Mouse (Mus musculus): ENCODE results near the gene Ttc7b. TPM values are rescaled to one million over a fixed set of nuclear protein-coding genes. Genes with fewer than 3 reads are reported as not detected.

Ttc7b gene
- 50.7 and 52.4 TPM in 2 replicates for polyA plus RNA-seq (2012; rRNA removed)

GRCm38 (mm10) chr12:100520794-100521186 lies at the start of gene Ttc7b:
TSS of gene Ttc7b (minus strand) at chr12:100520826.
- peak; percentile 65 for DNase-seq
- peaks cover 10% of the 10 kb centered on the region for H3K4me1 ChIP-seq (ENCODE audit: control insufficient read depth, insufficient read depth, low read length)
- H3K4me3 ChIP-seq (replicated peaks; ENCODE audit: extremely low read depth, low read depth, low read length): peak within 1 kb of the TSS; percentile 88
- WGBS: 7% methylated on average over 42 of the region's 42 CpGs
- TF ChIP-seq POLR2A (IDR thresholded peaks at IDR 0.05; ENCODE audit: borderline replicate concordance, extremely low read depth, low read depth, low read length): no peak
- TF ChIP-seq CTCF (IDR thresholded peaks at IDR 0.05; ENCODE audit: insufficient read depth, low read length): no peak

- DNase-seq: no peak
- WGBS: 87% methylated on average over 7 of the region's 7 CpGs
- no peak overlapping the region for H3K4me3 ChIP-seq (replicated peaks; ENCODE audit: extremely low read depth, low read depth, low read length)
- TF ChIP-seq CTCF (IDR thresholded peaks at IDR 0.05; ENCODE audit: insufficient read depth, low read length) (no peak), POLR2A (IDR thresholded peaks at IDR 0.05; ENCODE audit: borderline replicate concordance, extremely low read depth, low read depth, low read length) (no peak)
- H3K4me1 ChIP-seq (ENCODE audit: control insufficient read depth, insufficient read depth, low read length): no peaks in the 10 kb centered on the region
Observed at GRCm38 (mm10) chr12:100568831-100569230, 48.2 kb upstream of the Ttc7b start.

GRCm38 (mm10) chr12:100568105-100568504 lies 47.5 kb upstream of the Ttc7b start:
- WGBS: 69% methylated on average over 6 of the region's 6 CpGs
- no peak overlapping the region for H3K4me3 ChIP-seq (replicated peaks; ENCODE audit: extremely low read depth, low read depth, low read length)
- DNase-seq: no peak
- H3K4me1 ChIP-seq (ENCODE audit: control insufficient read depth, insufficient read depth, low read length): no peaks in the 10 kb centered on the region
- no peak for TF ChIP-seq CTCF (IDR thresholded peaks at IDR 0.05; ENCODE audit: insufficient read depth, low read length)
- TF ChIP-seq POLR2A (IDR thresholded peaks at IDR 0.05; ENCODE audit: borderline replicate concordance, extremely low read depth, low read depth, low read length): no peak

GRCm38 (mm10) chr12:100567627-100568026 lies 47.0 kb upstream of the Ttc7b start:
- no peaks in the 10 kb centered on the region for H3K4me1 ChIP-seq (ENCODE audit: control insufficient read depth, insufficient read depth, low read length)
- no peak for DNase-seq
- TF ChIP-seq CTCF (IDR thresholded peaks at IDR 0.05; ENCODE audit: insufficient read depth, low read length) (no peak), POLR2A (IDR thresholded peaks at IDR 0.05; ENCODE audit: borderline replicate concordance, extremely low read depth, low read depth, low read length) (no peak)
- 81% methylated on average over 3 of the region's 3 CpGs for WGBS
- H3K4me3 ChIP-seq (replicated peaks; ENCODE audit: extremely low read depth, low read depth, low read length): no peak overlapping the region

GRCm38 (mm10) chr12:100553675-100554074 lies 33.0 kb upstream of the Ttc7b start:
- no peaks in the 10 kb centered on the region for H3K4me1 ChIP-seq (ENCODE audit: control insufficient read depth, insufficient read depth, low read length)
- 87% methylated on average over 6 of the region's 6 CpGs for whole genome bisulfite sequencing
- H3K4me3 ChIP-seq (replicated peaks; ENCODE audit: extremely low read depth, low read depth, low read length): no peak overlapping the region
- DNase-seq: no peak
- TF ChIP-seq CTCF (IDR thresholded peaks at IDR 0.05; ENCODE audit: insufficient read depth, low read length): no peak

GRCm38 (mm10) chr12:100551972-100552371 lies 31.3 kb upstream of the Ttc7b start:
- WGBS: 91% methylated on average over 1 of the region's 1 CpGs
- TF ChIP-seq POLR2A (IDR thresholded peaks at IDR 0.05; ENCODE audit: borderline replicate concordance, extremely low read depth, low read depth, low read length): no peak
- TF ChIP-seq CTCF (IDR thresholded peaks at IDR 0.05; ENCODE audit: insufficient read depth, low read length): no peak

GRCm38 (mm10) chr12:100544194-100544567 lies 23.6 kb upstream of the Ttc7b start:
- H3K4me3 ChIP-seq (replicated peaks; ENCODE audit: extremely low read depth, low read depth, low read length): no peak overlapping the region
- TF ChIP-seq POLR2A (IDR thresholded peaks at IDR 0.05; ENCODE audit: borderline replicate concordance, extremely low read depth, low read depth, low read length) (no peak), CTCF (IDR thresholded peaks at IDR 0.05; ENCODE audit: insufficient read depth, low read length) (no peak)
- H3K4me1 ChIP-seq (ENCODE audit: control insufficient read depth, insufficient read depth, low read length): no peaks in the 10 kb centered on the region
- no peak for DNase-seq
- 87% methylated on average over 4 of the region's 4 CpGs for WGBS

More at GRCm38 (mm10) chr12:100551972-100552371, 31.3 kb upstream of the Ttc7b start:
- Histone ChIP-seq H3K4me3 (replicated peaks; ENCODE audit: extremely low read depth, low read depth, low read length) (no peak overlapping the region), H3K4me1 (ENCODE audit: control insufficient read depth, insufficient read depth, low read length) (no peaks in the 10 kb centered on the region)
- DNase-seq: no peak

- peaks cover 2% of the 10 kb centered on the region; the same call in 1 of the 2 replicates for H3K4me1 ChIP-seq (ENCODE audit: control insufficient read depth, insufficient read depth, low read length)
- 67% methylated on average over 6 of the region's 6 CpGs for WGBS
- no peak for DNase-seq
- H3K4me3 ChIP-seq (replicated peaks; ENCODE audit: extremely low read depth, low read depth, low read length): no peak overlapping the region
- no peak for TF ChIP-seq CTCF (IDR thresholded peaks at IDR 0.05; ENCODE audit: insufficient read depth, low read length)
- no peak for TF ChIP-seq POLR2A (IDR thresholded peaks at IDR 0.05; ENCODE audit: borderline replicate concordance, extremely low read depth, low read depth, low read length)
Observed at GRCm38 (mm10) chr12:100543437-100544193, 23.0 kb upstream of the Ttc7b start.

GRCm38 (mm10) chr12:100542494-100542893 lies 21.9 kb upstream of the Ttc7b start:
- DNase-seq: no peak
- TF ChIP-seq CTCF (IDR thresholded peaks at IDR 0.05; ENCODE audit: insufficient read depth, low read length): no peak
- TF ChIP-seq POLR2A (IDR thresholded peaks at IDR 0.05; ENCODE audit: borderline replicate concordance, extremely low read depth, low read depth, low read length): no peak
- H3K4me3 ChIP-seq (replicated peaks; ENCODE audit: extremely low read depth, low read depth, low read length): no peak overlapping the region
- peaks cover 6% of the 10 kb centered on the region for H3K4me1 ChIP-seq (ENCODE audit: control insufficient read depth, insufficient read depth, low read length)
- WGBS: 87% methylated on average over 6 of the region's 6 CpGs

GRCm38 (mm10) chr12:100542076-100542475 lies 21.4 kb upstream of the Ttc7b start:
- peaks cover 6% of the 10 kb centered on the region for H3K4me1 ChIP-seq (ENCODE audit: control insufficient read depth, insufficient read depth, low read length)
- DNase-seq: no peak
- 26% methylated on average over 3 of the region's 3 CpGs for WGBS
- no peak for TF ChIP-seq POLR2A (IDR thresholded peaks at IDR 0.05; ENCODE audit: borderline replicate concordance, extremely low read depth, low read depth, low read length)
- TF ChIP-seq CTCF (IDR thresholded peaks at IDR 0.05; ENCODE audit: insufficient read depth, low read length): no peak
- H3K4me3 ChIP-seq (replicated peaks; ENCODE audit: extremely low read depth, low read depth, low read length): no peak overlapping the region
